Mouse (Mus musculus): ENCODE measurements around the gene Cdk4.

DNA sequence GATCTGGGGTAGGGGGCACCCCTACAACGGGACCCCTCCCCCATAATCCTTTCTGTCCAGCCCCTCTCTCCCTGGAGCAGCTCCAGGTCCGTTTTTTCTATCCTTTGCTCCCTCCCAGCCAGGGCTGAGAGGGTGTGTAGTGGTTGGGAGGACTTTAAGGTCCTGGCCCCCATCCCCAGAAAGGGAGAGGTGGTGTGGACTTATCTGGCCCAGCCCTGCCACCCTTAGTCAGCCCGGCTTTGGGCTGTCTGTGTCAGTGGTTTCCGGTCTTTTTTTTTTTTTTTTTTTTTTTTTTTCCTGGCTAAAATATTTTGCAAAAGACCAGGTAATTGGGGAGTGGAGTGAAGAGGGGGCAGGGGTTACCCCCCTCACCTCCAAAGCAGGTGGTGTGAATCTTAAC is 29.4 kb downstream of the Cdk4 start:
- TF ChIP-seq CTCF (IDR thresholded peaks at IDR 0.05; ENCODE audit: borderline replicate concordance, insufficient read depth, low read depth, low read length): no peak
- no peak for TF ChIP-seq POLR2A (IDR thresholded peaks at IDR 0.05; ENCODE audit: borderline replicate concordance, insufficient read depth, low read length)

Data from cerebellum, adult 2 months (tissue).